Mouse (Mus musculus) gastrocnemius, postnatal 10 days (tissue): ENCODE data around the gene B3gnt2. TPM values are rescaled to one million over a fixed set of nuclear protein-coding genes. Genes with fewer than 3 reads are reported as not detected.

Experiments
- DNase-seq: peaks from one replicate; pipeline ENCODE4 v3.0.0; 2021; ENCODE audit warnings: mixed read lengths
- total RNA-seq, 2 experiments: library from RNA; stranded (reverse); gene quantifications; 2 replicates each; pipeline ENCODE4 v1.2.3; 2021

B3gnt2 gene
- total RNA-seq, 2 experiments from 2014 or later, result 4.0 to 4.4 TPM

GRCm38 (mm10) chr11:22847732-22848648 lies 12.8 kb downstream of the B3gnt2 start:
- no peak for DNase-seq

DNA sequence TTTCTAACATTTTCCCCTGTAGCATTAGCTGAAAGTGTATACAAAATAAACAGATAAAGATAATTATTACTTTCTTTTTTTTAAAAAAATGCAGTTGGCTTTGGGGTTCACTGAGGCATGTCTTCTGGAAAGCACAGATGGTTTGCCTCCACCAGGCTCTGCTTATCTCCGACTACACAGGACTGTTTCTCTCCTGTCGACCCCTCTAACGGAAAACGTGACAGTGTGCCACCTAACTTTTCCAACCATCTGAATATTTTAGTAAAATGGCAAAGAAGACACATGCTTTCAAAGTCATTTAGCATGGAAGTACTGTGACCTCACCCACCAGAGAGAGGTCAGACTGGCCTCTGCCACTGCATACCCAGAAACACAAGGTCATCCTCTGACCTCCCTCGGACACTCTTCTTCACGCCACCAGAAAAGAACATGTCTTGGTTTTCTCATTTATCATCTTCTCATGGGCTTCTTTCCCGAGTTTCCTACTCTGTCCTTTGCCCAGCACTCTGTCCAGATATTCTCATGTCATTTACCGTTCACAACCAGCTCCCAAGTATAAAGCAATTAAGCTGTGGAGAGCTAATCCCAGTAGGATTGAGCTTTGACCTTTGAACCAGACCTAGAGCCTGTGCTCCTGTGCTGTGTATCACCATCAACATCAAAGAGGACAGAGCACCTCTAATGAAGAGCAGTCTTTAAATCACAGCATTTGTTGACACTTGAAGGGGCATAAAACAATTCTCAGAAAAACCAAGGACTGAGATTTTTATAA lies 13.6 kb downstream of the B3gnt2 start:
- no peak for DNase-seq

GRCm38 (mm10) chr11:22846093-22846835 lies 14.5 kb downstream of the B3gnt2 start:
- no peak for DNase-seq

DNA sequence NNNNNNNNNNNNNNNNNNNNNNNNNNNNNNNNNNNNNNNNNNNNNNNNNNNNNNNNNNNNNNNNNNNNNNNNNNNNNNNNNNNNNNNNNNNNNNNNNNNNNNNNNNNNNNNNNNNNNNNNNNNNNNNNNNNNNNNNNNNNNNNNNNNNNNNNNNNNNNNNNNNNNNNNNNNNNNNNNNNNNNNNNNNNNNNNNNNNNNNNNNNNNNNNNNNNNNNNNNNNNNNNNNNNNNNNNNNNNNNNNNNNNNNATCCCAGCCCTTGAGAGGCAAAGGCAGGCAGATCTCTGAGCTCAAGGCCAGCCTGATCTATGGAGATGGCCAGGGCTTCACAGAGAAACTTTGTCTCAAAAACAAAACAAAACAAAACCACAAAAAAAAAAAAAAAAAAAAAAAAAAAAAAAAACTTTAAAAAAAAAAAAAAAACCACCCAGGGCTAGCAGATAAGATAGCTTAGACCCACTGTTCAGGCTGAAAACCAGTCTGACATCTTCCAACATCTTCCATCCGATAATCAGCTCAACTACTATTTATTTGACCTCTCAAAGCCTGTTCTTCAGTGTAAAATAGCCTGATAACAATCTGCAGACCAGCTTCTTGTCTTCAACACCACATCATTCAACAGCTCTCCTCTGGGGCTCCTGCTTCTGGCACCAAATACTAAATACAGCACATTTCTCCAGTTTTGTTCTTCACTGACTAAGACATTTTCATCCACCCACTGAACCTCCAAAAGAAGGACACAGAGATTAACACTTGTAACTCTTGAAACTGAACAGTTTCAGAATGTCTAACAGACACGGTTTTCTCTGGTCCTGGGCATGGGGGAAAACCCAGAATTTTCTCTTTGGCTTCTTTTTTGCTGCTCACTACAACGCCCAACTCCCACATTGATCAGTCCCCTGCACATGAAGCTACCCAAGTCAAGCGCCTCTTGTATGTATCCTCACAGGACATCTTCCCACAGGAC lies 15.7 kb downstream of the B3gnt2 start:
- no peak for DNase-seq

DNA sequence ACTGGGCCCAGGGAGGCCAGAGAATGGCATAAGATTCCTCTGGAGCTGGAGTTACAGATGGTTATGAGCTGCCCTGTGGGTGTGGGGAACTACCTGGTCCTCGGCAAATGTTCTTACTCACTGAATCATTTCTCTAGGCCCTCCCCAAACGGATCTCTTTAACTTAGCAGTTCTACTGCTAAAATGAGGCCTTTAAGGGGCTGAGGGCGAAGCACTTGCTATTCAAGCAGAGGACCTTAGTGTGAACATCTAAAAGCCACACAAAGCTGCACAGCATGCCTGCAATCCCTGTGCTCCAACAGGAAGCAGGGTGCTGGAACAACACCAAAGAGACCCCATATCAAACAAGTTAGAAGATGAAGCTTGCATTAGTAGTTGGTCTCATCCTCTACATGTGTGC lies 21.3 kb downstream of the B3gnt2 start:
- no peak for DNase-seq

GRCm38 (mm10) chr11:22838361-22838760 lies 22.4 kb downstream of the B3gnt2 start:
- DNase-seq, result no peak

- no peak for DNase-seq
Observed at GRCm38 (mm10) chr11:22836269-22836668, 24.5 kb downstream of the B3gnt2 start.

DNA sequence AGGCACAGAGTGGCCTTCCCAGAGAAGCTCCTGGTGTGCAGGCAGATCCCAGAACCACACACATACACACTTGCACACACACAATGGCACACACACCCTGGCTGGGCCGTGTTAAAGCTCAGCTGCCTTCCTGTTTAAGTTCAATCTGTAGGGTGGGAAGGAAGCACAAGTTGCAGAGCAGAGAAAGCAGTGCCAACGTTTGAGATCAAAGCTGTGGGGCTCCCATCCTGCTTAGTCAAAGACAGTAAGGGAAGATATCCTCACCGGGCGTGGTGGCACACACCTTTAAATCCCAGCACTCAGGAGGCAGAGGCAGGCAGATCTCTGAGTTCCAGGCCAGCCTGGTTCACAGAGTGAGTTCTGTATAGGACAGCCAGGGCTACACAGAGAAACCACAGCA lies 28.2 kb downstream of the B3gnt2 start:
- DNase-seq, result no peak

- no peak for DNase-seq
Observed at GRCm38 (mm10) chr11:22831916-22832315, 28.8 kb downstream of the B3gnt2 start.

DNA sequence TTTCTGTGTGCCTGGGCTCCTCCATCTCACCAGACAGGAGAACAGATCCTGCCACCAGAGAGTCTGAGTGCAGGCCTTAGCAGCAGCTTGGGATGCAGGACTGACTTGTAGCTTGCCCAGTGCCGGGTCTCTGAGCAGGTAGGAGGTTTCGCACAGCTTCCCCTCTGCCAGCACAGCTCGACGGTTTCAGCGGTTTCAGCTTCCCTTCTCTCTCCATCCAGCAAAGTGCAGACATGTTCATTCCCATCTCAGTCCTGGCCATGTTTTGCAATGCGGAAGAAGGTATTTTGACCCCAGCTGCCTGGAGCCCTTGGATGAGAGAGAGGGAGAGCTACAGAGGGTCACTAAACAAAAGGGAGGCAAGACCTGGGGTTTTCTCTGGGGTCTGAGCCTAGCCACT lies 30.1 kb downstream of the B3gnt2 start:
- no peak for DNase-seq

DNA sequence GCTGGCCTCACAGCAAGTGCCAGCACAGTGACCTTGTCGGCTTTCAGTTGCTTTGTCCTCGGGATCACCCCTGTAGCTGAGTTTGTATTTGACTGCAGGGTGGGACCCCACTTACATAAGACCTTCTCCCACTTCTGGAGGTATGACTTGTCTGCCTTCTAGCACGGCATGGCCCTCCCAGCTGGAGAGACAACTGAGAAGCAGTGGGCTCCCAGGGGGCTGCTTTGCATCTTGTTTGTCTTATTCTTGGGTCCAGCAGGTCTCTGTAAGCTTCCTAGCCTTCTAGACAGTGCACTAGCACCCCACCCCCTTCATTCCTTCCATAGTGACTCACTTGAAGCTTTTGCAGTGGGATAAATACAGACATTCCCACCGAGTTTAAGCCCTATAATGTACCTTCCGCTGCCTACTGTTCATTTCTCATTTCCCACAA lies 30.6 kb downstream of the B3gnt2 start:
- DNase-seq, result no peak

DNA sequence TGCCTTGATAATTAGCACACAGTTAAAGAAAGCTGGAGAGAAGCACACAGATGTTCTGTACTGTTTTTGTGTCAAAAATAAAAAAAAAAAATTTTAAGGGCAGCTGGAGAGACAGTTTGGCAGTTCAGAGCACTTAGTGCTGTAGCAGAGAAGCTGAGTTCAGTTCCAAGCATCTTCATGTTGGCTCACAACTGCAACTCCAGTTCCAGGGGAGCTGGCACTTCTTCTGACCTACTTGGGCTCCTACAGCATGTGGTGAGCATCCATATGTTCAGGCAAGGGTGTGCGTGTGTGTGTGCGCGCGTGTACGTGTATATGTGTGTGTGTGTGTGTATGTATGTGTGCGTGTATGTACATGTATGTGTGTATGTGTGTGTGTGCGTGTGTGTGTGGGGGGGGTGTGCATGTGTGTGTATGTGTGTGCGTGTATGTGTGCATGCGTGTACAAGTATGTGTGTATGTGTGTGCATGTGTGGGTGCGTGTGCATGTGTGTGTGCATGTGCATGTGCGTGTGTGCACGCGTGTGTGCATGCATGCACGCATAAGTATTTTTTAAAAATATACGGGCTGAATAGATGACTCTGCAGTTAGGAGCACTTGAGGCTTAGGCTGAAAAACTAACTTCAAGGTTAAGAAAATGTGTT lies 31.7 kb downstream of the B3gnt2 start:
- no peak for DNase-seq

DNA sequence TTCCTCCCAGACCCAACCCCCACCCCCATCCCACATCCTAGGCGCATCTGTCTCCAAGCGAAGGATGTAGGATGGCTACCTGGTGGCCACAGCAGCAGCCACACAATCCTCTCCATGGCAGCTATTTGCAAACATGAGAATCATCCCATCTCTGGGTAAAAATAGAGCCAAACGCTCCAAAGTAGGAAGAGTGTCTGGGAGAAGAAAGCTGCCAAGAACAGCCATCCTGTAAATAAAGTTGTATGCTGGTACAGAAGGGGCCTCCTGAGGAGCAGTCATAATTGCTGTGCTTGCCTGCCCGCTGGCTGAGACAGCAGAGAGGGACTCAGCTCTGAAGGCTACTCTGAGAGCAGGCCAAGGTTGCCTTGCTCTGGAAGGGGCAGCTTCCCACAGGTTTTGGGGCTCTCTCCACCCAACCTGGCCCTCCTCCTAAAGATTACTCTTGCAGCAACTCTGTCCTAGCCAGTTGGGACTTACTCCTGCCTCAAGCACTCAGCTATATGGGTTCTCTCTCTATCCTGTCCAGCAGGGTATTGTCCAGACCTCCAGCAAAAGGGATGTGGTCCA lies 33.2 kb downstream of the B3gnt2 start:
- no peak for DNase-seq

DNA sequence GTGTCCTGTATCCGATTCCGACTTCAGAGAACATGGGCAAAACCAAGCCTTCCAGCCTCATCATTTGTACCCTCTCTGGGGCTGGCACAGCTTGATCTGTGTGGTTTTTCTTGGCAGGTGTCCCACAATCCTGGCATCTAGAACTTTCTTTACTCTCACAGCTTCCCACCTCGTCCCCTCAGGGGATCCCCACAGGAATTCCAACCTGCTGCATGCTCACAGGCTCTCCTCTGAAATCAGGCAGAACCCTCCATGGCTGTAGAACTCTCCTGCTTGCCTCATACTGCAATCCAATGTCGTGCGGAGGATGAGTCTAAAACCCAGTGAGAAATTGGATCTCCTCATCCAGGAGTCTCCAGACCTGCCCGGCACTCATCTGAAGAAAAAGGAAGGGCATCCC lies 34.1 kb downstream of the B3gnt2 start:
- no peak for DNase-seq

GRCm38 (mm10) chr11:22826051-22826450 lies 34.7 kb downstream of the B3gnt2 start:
- DNase-seq, result no peak

GRCm38 (mm10) chr11:22825548-22825947 lies 35.2 kb downstream of the B3gnt2 start:
- DNase-seq, result no peak

- no peak for DNase-seq
Observed at GRCm38 (mm10) chr11:22824049-22824705, 36.6 kb downstream of the B3gnt2 start.

- no peak for DNase-seq
Observed at GRCm38 (mm10) chr11:22821243-22821642, 39.5 kb downstream of the B3gnt2 start.

DNA sequence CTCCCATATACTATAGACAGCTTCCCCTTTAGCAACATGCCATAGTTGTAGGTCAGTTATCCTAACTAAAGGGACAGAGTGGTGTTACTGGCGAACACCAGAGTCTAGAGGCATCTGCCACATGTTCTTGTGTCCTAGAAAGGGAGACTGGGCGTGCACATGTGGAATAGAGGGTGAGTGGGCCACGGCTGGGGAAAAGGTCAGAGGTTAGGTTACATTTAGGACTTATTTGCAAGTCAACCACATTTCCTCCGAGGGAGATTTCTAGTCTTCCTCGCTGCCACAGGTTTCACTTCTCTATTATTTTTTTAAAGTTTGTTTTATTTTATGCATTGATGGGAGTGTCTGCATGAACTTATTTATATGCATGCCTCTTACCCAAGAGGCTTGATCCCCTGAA lies 42.4 kb downstream of the B3gnt2 start:
- DNase-seq, result no peak

DNA sequence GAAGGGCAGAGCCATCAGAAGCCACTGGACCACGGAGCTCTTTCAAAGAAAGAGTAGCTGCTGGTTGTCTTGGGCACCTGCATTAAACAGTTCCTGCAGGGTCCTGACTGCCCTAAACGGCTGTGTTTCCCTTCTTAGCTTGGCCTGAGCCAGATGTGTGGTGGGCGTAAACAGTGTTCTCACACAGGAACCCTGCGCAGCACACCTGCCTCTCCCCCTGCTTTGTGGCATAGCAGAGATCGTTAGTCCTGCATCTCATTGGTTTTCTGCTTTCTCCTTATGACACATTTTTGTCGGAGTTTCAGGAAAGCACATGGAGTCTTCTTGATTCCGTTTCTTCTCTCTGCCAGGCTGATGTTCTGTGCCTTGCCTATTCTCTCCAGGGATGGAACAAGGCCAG lies 44.9 kb downstream of the B3gnt2 start:
- DNase-seq, result no peak
